Mouse (Mus musculus) limb, embryonic 14.5 days (tissue): ENCODE results near the gene Spem2. TPM values are rescaled to one million over a fixed set of nuclear protein-coding genes. Genes with fewer than 3 reads are reported as not detected.
A peak's percentile ranks its signal among the peaks of the same experiment; 100 is the strongest.

Source experiments
- ATAC-seq: fragments of 200-750 bp; cut with Nextera tagmentation; 2 replicates; pipeline ENCODE4 v1.8.0; 2017; ENCODE audit warnings: low read depth, moderate number of reproducible peaks, moderate TSS enrichment; ENCODE audit not compliant: low FRiP score
- DNase-seq: peaks from one replicate; pipeline ENCODE4 v3.0.0-alpha.2; 2015; ENCODE audit warnings: low spot score
- H3K27ac ChIP-seq: fragments of 300-500 bp; sonication (generic); replicated peaks from 2 replicates; pipeline ENCODE4 v1.5.1; 2014; ENCODE audit warnings: low read depth, mild to moderate bottlenecking, low read length, moderate library complexity, mixed read lengths
- H3K27me3 ChIP-seq: fragments of 300-500 bp; sonication (generic); 2 replicates; pipeline ENCODE4 v1.6.1; 2014; ENCODE audit warnings: low read length, mixed read lengths; ENCODE audit not compliant: control insufficient read depth, insufficient read depth
- H3K36me3 ChIP-seq: fragments of 300-500 bp; sonication (generic); 2 replicates; pipeline ENCODE4 v1.6.1; 2014; ENCODE audit warnings: mild to moderate bottlenecking, low read length, moderate library complexity, mixed read lengths; ENCODE audit not compliant: control insufficient read depth, insufficient read depth
- H3K4me1 ChIP-seq: fragments of 300-500 bp; sonication (generic); 2 replicates; pipeline ENCODE4 v1.6.1; 2014; ENCODE audit warnings: antibody characterized with exemption, low read length, mixed read lengths; ENCODE audit not compliant: control insufficient read depth, insufficient read depth
- H3K4me2 ChIP-seq: fragments of 300-500 bp; sonication (generic); replicated peaks from 2 replicates; pipeline ENCODE4 v1.6.1; 2014; ENCODE audit warnings: low read depth, mild to moderate bottlenecking, low read length, moderate library complexity; ENCODE audit not compliant: severe bottlenecking
- H3K4me3 ChIP-seq: fragments of 300-500 bp; sonication (generic); replicated peaks from 2 replicates; pipeline ENCODE4 v1.5.1; 2014; ENCODE audit warnings: low read length
- H3K9ac ChIP-seq: fragments of 300-500 bp; sonication (generic); 2 replicates; pipeline ENCODE4 v1.6.1; 2014; ENCODE audit warnings: mild to moderate bottlenecking, low read depth, low read length, moderate library complexity; ENCODE audit not compliant: severe bottlenecking
- H3K9me3 ChIP-seq: fragments of 300-500 bp; sonication (generic); 2 replicates; pipeline ENCODE4 v1.6.1; 2016; ENCODE audit warnings: low read length; ENCODE audit not compliant: control insufficient read depth
- POLR2A ChIP-seq: fragments of 200-500 bp; IDR thresholded peaks from 2 replicates; pipeline ENCODE4 v1.8.0; 2012; ENCODE audit warnings: inconsistent platforms, mild to moderate bottlenecking, moderate library complexity, borderline replicate concordance; ENCODE audit not compliant: insufficient read depth, insufficient read length; ENCODE audit errors: extremely low read depth
- WGBS: fragments of 180-500 bp; shearing (Covaris S2); extraction: QIAGEN DNeasy Blood & Tissue Kit; methylation state at CpG from one replicate; pipeline ENCODE4 v1.1.7; 2014; 5-methylcytosine and 5-hydroxymethylcytosine counted together
- polyA plus RNA-seq, 2 experiments: library from polyadenylated mRNA; depleted of rRNA in 1 of 2; stranded (reverse) in 1 of 2; unstranded in 1 of 2; fragments of >200 nt; fragmentation: Nextera tagmentation in 1 of 2; extraction: Ambion mirVana in 1 of 2; gene quantifications; 2 replicates each; pipeline versions ENCODE4 v1.2.1 to v1.2.3; 2012 to 2014

Gene Spem2
- polyA plus RNA-seq, 2 experiments, result not detected

- Histone ChIP-seq H3K9ac (no peak overlapping the region), H3K27ac (no peak overlapping the region), H3K27me3 (no peaks in the 10 kb centered on the region), H3K36me3 (peaks cover 41% of the 10 kb centered on the region), H3K4me1 (peaks cover 17% of the 10 kb centered on the region), H3K9me3 (no peaks in the 10 kb centered on the region), H3K4me3 (no peak overlapping the region), H3K4me2 (no peak overlapping the region)
- no peak for TF ChIP-seq POLR2A
- no peak for DNase-seq
- no peak for ATAC-seq
- 95% methylated on average over 15 of the region's 15 CpGs for WGBS
These were observed 31.6 kb upstream of the Spem2 start for GRCm38 (mm10) chr11:69849884-69850283.

- 92% methylated on average over 9 of the region's 9 CpGs for WGBS
- H3K36me3 ChIP-seq, result peaks cover 41% of the 10 kb centered on the region
- TF ChIP-seq POLR2A, result no peak
- no peaks in the 10 kb centered on the region for H3K27me3 ChIP-seq
- H3K4me3 ChIP-seq, result no peak overlapping the region
- H3K9me3 ChIP-seq, result no peaks in the 10 kb centered on the region
- ATAC-seq (no peak), DNase-seq (no peak)
- peaks cover 17% of the 10 kb centered on the region for H3K4me1 ChIP-seq
- no peak overlapping the region for H3K9ac ChIP-seq
- no peak overlapping the region for H3K4me2 ChIP-seq
- no peak overlapping the region for H3K27ac ChIP-seq
These were observed 30.9 kb upstream of the Spem2 start for GRCm38 (mm10) chr11:69849128-69849527.

DNA sequence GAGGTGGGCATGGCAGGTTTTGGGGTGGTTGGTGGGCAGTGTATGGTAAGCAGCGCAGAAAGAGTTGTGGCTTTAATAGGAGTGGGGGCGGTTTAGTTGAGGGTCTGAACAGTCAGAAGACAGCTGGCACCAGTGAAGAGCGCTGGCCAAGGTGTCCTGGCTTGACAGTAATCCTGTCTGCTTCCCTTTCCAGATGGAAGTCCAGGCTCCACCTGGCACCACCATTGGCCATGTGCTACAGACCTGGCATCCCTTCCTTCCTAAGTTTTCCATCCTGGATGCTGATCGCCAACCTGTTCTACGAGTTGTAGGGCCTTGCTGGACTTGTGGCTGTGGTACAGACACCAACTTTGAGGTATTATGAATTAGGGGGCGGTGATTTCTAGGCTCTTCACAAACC, 29.8 kb upstream of the Spem2 start:
- no peak for TF ChIP-seq POLR2A
- 98% methylated on average over 6 of the region's 6 CpGs for WGBS
- no peak overlapping the region for H3K9ac ChIP-seq
- H3K27ac ChIP-seq, result no peak overlapping the region
- H3K4me1 ChIP-seq, result peaks cover 17% of the 10 kb centered on the region
- peaks cover 41% of the 10 kb centered on the region for H3K36me3 ChIP-seq
- ATAC-seq (no peak), DNase-seq (no peak)
- H3K27me3 ChIP-seq, result no peaks in the 10 kb centered on the region
- H3K4me2 ChIP-seq, result peak overlapping the region; percentile 93; the same call in 1 of the 2 replicates
- no peaks in the 10 kb centered on the region for H3K9me3 ChIP-seq
- peak overlapping the region; percentile 68 for H3K4me3 ChIP-seq

GRCm38 (mm10) chr11:69846738-69847688, 28.7 kb upstream of the Spem2 start:
- Histone ChIP-seq H3K4me3 (peak overlapping the region; percentile 68), H3K4me2 (peak overlapping the region; percentile 93), H3K4me1 (peaks cover 17% of the 10 kb centered on the region), H3K36me3 (peaks cover 40% of the 10 kb centered on the region), H3K9ac (peak overlapping the region; percentile 85), H3K27ac (peak overlapping the region; percentile 84), H3K27me3 (no peaks in the 10 kb centered on the region), H3K9me3 (no peaks in the 10 kb centered on the region)
- no peak for TF ChIP-seq POLR2A
- 10% methylated on average over 37 of the region's 37 CpGs for WGBS
- ATAC-seq (peak; percentile 34), DNase-seq (peak; percentile 16)

- peak; percentile 91 for DNase-seq
- Histone ChIP-seq H3K36me3 (peaks cover 32% of the 10 kb centered on the region), H3K4me3 (peak within 1 kb of the TSS; percentile 68), H3K9me3 (no peaks in the 10 kb centered on the region), H3K4me2 (peak within 1 kb of the TSS; percentile 93), H3K9ac (peak within 1 kb of the TSS; percentile 85), H3K4me1 (peaks cover 17% of the 10 kb centered on the region), H3K27ac (peak within 1 kb of the TSS; percentile 84), H3K27me3 (no peaks in the 10 kb centered on the region)
- under 1% methylated on average over 33 of the region's 38 CpGs for WGBS
- no peak for TF ChIP-seq POLR2A
- ATAC-seq, result peak; percentile 95
These were observed 28.0 kb upstream of the Spem2 start, which contains the start of gene Plscr3 for GRCm38 (mm10) chr11:69846198-69846680. Plscr3 (plus strand) TSS chr11:69846376.
